ENCODE assay signal across 8 mouse cellular contexts in the genomic region with DNA sequence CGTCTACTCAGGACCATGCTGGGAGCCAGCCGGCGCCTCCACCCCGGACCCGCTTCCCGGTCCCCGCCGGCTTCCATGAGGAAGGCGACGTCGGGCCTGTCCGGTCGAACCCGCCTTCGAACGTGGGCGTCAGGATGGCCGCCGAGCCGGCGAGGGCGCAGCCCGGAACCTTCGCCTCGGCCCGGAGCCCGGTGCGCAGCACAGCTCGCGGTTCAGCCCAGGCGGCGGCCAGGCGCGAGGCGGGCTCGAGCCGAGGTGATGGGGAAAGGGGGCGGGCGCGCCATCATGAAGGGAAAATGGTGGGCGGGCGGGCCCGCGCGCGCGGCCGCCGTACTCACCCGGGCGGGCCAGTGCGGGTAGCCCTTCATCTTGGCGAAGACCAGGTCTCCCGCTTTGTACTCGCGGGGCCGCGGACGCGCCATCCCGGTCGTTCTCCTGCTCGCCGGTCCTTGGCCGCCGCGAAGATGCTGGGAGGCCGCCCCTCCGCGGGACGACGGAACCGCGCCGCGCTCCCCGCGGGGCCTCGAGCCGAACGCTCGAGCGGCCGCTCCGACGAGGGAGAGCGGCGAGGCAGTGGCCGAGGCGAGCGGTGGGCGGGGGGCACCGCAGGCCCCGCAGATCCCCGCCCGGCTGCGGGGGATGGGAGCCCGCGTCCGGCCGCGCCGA. TPM values are rescaled to one million over a fixed set of nuclear protein-coding genes. Genes with fewer than 3 reads are reported as not detected.
DNase-seq lines count a peak whose midpoint lies in the region; ATAC-seq and TF ChIP-seq lines count a peak whose summit lies in the region.

No protein-coding gene starts in this region.

- H3K27me3 ChIP-seq in heart, embryonic 13.5 days (replicated peaks), result peaks cover 19% of the 10 kb centered on the region
- H3K27me3 ChIP-seq in kidney, embryonic 16.5 days (ENCODE audit: insufficient read depth, low read length), result no peaks in the 10 kb centered on the region
- H3K27me3 ChIP-seq in liver, embryonic 11.5 days (replicated peaks; ENCODE audit: control insufficient read depth, insufficient read depth, low read length), result peaks cover 53% of the 10 kb centered on the region

- peak overlapping the region; percentile 94 for H3K9ac ChIP-seq in heart, embryonic 13.5 days
- H3K9ac ChIP-seq in kidney, embryonic 16.5 days (replicated peaks; ENCODE audit: low read length), result peak overlapping the region; percentile 76
- peak overlapping the region; percentile 57 for H3K9ac ChIP-seq in liver, embryonic 11.5 days (ENCODE audit: low read depth, low read length)

- peak overlapping the region; percentile 20 for H3K4me3 ChIP-seq in bone marrow, adult 2 months (replicated peaks; ENCODE audit: control insufficient read depth, low read depth, low read length)
- H3K4me3 ChIP-seq in embryonic fibroblast, embryonic 13.5 days (ENCODE audit: insufficient read depth, low read length), result peak overlapping the region; percentile 59
- peak overlapping the region; percentile 84 for H3K4me3 ChIP-seq in heart, embryonic 13.5 days
- peak overlapping the region; percentile 57 for H3K4me3 ChIP-seq in kidney, embryonic 16.5 days (ENCODE audit: low read length)
- H3K4me3 ChIP-seq in liver, embryonic 11.5 days (ENCODE audit: low read depth, low read length), result peak overlapping the region; percentile 61

- TF ChIP-seq CTCF in bone marrow, adult 2 months (IDR thresholded peaks at IDR 0.05; ENCODE audit: control insufficient read depth, insufficient read depth, low read length), result no peak
- TF ChIP-seq CTCF in embryonic fibroblast, embryonic 13.5 days (IDR thresholded peaks at IDR 0.05; ENCODE audit: borderline replicate concordance, insufficient read depth, low read length), result no peak

- H3K36me3 ChIP-seq in heart, embryonic 13.5 days, result no peaks in the 10 kb centered on the region
- no peaks in the 10 kb centered on the region for H3K36me3 ChIP-seq in kidney, embryonic 16.5 days (ENCODE audit: insufficient read depth, low read length)
- H3K36me3 ChIP-seq in liver, embryonic 11.5 days (ENCODE audit: control insufficient read depth, insufficient read depth, low read length), result no peaks in the 10 kb centered on the region

- peak overlapping the region; percentile 86 for H3K4me2 ChIP-seq in heart, embryonic 13.5 days
- H3K4me2 ChIP-seq in kidney, embryonic 16.5 days (replicated peaks; ENCODE audit: low read depth, low read length), result peak overlapping the region; percentile 72
- H3K4me2 ChIP-seq in liver, embryonic 11.5 days, result peak overlapping the region; percentile 72

- no peak overlapping the region for H3K27ac ChIP-seq in bone marrow, adult 2 months (ENCODE audit: control insufficient read depth, insufficient read depth, low read depth, low read length, poor library complexity)
- no peak overlapping the region for H3K27ac ChIP-seq in embryonic fibroblast, embryonic 13.5 days (ENCODE audit: insufficient read depth, low read length)
- H3K27ac ChIP-seq in heart, embryonic 13.5 days (replicated peaks), result peak overlapping the region; percentile 80
- peak overlapping the region; percentile 75 for H3K27ac ChIP-seq in kidney, embryonic 16.5 days (ENCODE audit: low read length)
- peak overlapping the region; percentile 48; the same call in 1 of the 2 replicates for H3K27ac ChIP-seq in liver, embryonic 11.5 days (ENCODE audit: low read depth, low read length)

- no peaks in the 10 kb centered on the region for H3K9me3 ChIP-seq in heart, embryonic 13.5 days
- H3K9me3 ChIP-seq in kidney, embryonic 16.5 days (ENCODE audit: low read length), result no peaks in the 10 kb centered on the region
- H3K9me3 ChIP-seq in liver, embryonic 11.5 days (ENCODE audit: control insufficient read depth, low read length), result no peaks in the 10 kb centered on the region

- no peak for TF ChIP-seq POLR2A in bone marrow, adult 2 months (IDR thresholded peaks at IDR 0.05; ENCODE audit: borderline replicate concordance, control insufficient read depth, low read depth, low read length)
- TF ChIP-seq POLR2A in embryonic fibroblast, embryonic 13.5 days (IDR thresholded peaks at IDR 0.05; ENCODE audit: low read depth, low read length), result no peak

- H3K4me1 ChIP-seq in bone marrow, adult 2 months (ENCODE audit: control insufficient read depth, insufficient read depth, low read length), result no peaks in the 10 kb centered on the region
- peaks cover 3% of the 10 kb centered on the region; the same call in 1 of the 2 replicates for H3K4me1 ChIP-seq in embryonic fibroblast, embryonic 13.5 days (ENCODE audit: control insufficient read depth, insufficient read depth, low read length)
- H3K4me1 ChIP-seq in heart, embryonic 13.5 days, result peaks cover 23% of the 10 kb centered on the region
- peaks cover 19% of the 10 kb centered on the region for H3K4me1 ChIP-seq in kidney, embryonic 16.5 days (ENCODE audit: insufficient read depth, low read length)
- 0 out of 2 replicates have a peak, but pooled peaks cover 5% of the 10 kb centered on the region for H3K4me1 ChIP-seq in liver, embryonic 11.5 days (replicated peaks; ENCODE audit: control insufficient read depth, insufficient read depth, low read length)

- ATAC-seq in heart, embryonic 13.5 days (ENCODE audit: extremely low read depth, insufficient number of reproducible peaks, low FRiP score, low TSS enrichment), result peak; percentile 38; the same call in 1 of the 2 replicates
- peak; percentile 81 for ATAC-seq in kidney, embryonic 16.5 days (ENCODE audit: low FRiP score, low TSS enrichment)
- ATAC-seq in liver, embryonic 11.5 days (replicated peaks; ENCODE audit: low FRiP score), result peak; percentile 31

- DNase-seq in CD4-positive helper T cell, adult 2 months (ENCODE audit: low read depth, low spot score), result peak; percentile 71
- peak; percentile 55 for DNase-seq in liver, embryonic 11.5 days (ENCODE audit: low spot score)
- DNase-seq in neural tube, embryonic 10.5 days (ENCODE audit: extremely low spot score, low spot score), result peak; percentile 86
- peak; percentile 82 for DNase-seq in testis, postnatal 14 days (ENCODE audit: low spot score)

- under 1% methylated on average over 103 of the region's 103 CpGs for WGBS in bone marrow, adult 2 months
- under 1% methylated on average over 77 of the region's 103 CpGs for WGBS in heart, embryonic 13.5 days
- under 1% methylated on average over 103 of the region's 103 CpGs for WGBS in kidney, embryonic 16.5 days
- 2% methylated on average over 100 of the region's 103 CpGs for WGBS in liver, embryonic 11.5 days

RNA-seq across cellular contexts. Expression of a gene that starts 0.5 kb away (rescaled TPM):
- polyA plus RNA-seq in bone marrow, adult 2 months (2011; ENCODE audit: insufficient read depth, insufficient read length, low replicate concordance, missing spikeins), result 1.1 and 1.4 TPM in 2 replicates
- 11.1 and 22.7 TPM in 2 replicates for polyA plus RNA-seq in embryonic fibroblast, embryonic 13.5 days (2011; ENCODE audit: insufficient read length, low read depth, missing spikeins)
- 10.0 TPM in 2 replicates for polyA plus RNA-seq in heart, embryonic 13.5 days (2015; fragmentation: Nextera tagmentation; extraction: Ambion mirVana)
- polyA plus RNA-seq in kidney, embryonic 16.5 days (2015; fragmentation: Nextera tagmentation; extraction: Ambion mirVana), result 10.0 and 11.7 TPM in 2 replicates
- polyA plus RNA-seq in liver, embryonic 11.5 days (2014; fragmentation: Nextera tagmentation; extraction: Ambion mirVana), result 5.0 and 5.9 TPM in 2 replicates

RNA-seq across cellular contexts. Expression of a gene that starts 58.4 kb away (rescaled TPM):
- polyA plus RNA-seq in bone marrow, adult 2 months (2011; ENCODE audit: insufficient read depth, insufficient read length, low replicate concordance, missing spikeins), result not detected in 2 replicates
- 0.81 and 1.1 TPM in 2 replicates for polyA plus RNA-seq in embryonic fibroblast, embryonic 13.5 days (2011; ENCODE audit: insufficient read length, low read depth, missing spikeins)
- polyA plus RNA-seq in heart, embryonic 13.5 days (2015; fragmentation: Nextera tagmentation; extraction: Ambion mirVana), result 4.8 and 6.3 TPM in 2 replicates
- 0.15 and 0.50 TPM in 2 replicates for polyA plus RNA-seq in kidney, embryonic 16.5 days (2015; fragmentation: Nextera tagmentation; extraction: Ambion mirVana)
- polyA plus RNA-seq in liver, embryonic 11.5 days (2014; fragmentation: Nextera tagmentation; extraction: Ambion mirVana), result 5.1 and 7.0 TPM in 2 replicates

Comparison
In these comparisons a context has a peak if more than half of its experiments do, and no peak if none do; other contexts are left out.
1. H3K27ac ChIP-seq: peak in heart, embryonic 13.5 days (single experiment), kidney, embryonic 16.5 days (single experiment) and liver, embryonic 11.5 days (single experiment); none in bone marrow, adult 2 months (single experiment) and embryonic fibroblast, embryonic 13.5 days (single experiment).
2. H3K4me3 ChIP-seq: peak in every context shown above with its lines; median percentile 84 in heart, embryonic 13.5 days; 61 in liver, embryonic 11.5 days; 59 in embryonic fibroblast, embryonic 13.5 days; 57 in kidney, embryonic 16.5 days; 20 in bone marrow, adult 2 months.
3. ATAC-seq: peak in every context shown above with its lines; median percentile 81 in kidney, embryonic 16.5 days; 38 in heart, embryonic 13.5 days; 31 in liver, embryonic 11.5 days.
4. Peak in every context shown above with its lines, with median percentiles within 50 percentile points of each other: DNase-seq, H3K4me2 ChIP-seq and H3K9ac ChIP-seq.